Mouse (Mus musculus): Measurements from ENCODE around the gene Tmem72. TPM values are rescaled to one million over a fixed set of nuclear protein-coding genes. Genes with fewer than 3 reads are reported as not detected.

Gene Tmem72
- polyA plus RNA-seq, 1 experiment from 2014 or later: 1.9 TPM

GRCm38 (mm10) chr6:116639663-116640062 lies 77.0 kb downstream of the Tmem72 start:
- H3K9me3 ChIP-seq: no peaks in the 10 kb centered on the region
- no peaks in the 10 kb centered on the region for H3K4me1 ChIP-seq (replicated peaks)
- no peak overlapping the region for H3K4me3 ChIP-seq
- H3K4me2 ChIP-seq: no peak overlapping the region
- no peak for ATAC-seq (ENCODE audit: low FRiP score)
- H3K36me3 ChIP-seq: peaks cover 26% of the 10 kb centered on the region
- no peak overlapping the region for H3K27ac ChIP-seq
- no peak overlapping the region for H3K9ac ChIP-seq
- WGBS: 60% methylated on average over 2 of the region's 2 CpGs
- H3K27me3 ChIP-seq: no peaks in the 10 kb centered on the region

DNA sequence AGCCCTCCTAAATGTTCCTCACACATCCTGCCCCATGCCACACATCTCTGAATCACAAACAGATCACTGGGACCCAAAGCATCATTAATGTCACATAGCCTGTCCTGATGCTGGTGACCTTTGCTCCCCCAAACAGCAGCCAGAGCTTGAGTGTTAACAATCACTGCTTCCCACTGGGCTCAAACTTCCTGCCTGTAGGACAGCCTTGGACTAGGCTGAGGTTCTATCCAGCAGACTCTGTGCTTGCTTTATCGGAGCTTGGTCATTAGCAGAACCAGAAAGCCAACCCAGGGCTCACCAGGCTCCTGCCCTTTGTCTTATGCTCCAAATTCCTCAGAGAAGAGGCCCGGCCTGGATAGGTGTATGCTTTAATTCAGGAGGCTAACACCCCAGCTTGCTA lies 77.8 kb downstream of the Tmem72 start:
- no peak for ATAC-seq (ENCODE audit: low FRiP score)
- H3K9ac ChIP-seq: no peak overlapping the region
- H3K36me3 ChIP-seq: peaks cover 22% of the 10 kb centered on the region; the same call in 1 of the 2 replicates
- H3K4me3 ChIP-seq: no peak overlapping the region
- H3K4me2 ChIP-seq: no peak overlapping the region
- H3K27me3 ChIP-seq: no peaks in the 10 kb centered on the region
- WGBS: 80% methylated on average over 2 of the region's 2 CpGs
- no peak overlapping the region for H3K27ac ChIP-seq
- no peaks in the 10 kb centered on the region for H3K4me1 ChIP-seq (replicated peaks)
- H3K9me3 ChIP-seq: no peaks in the 10 kb centered on the region

DNA sequence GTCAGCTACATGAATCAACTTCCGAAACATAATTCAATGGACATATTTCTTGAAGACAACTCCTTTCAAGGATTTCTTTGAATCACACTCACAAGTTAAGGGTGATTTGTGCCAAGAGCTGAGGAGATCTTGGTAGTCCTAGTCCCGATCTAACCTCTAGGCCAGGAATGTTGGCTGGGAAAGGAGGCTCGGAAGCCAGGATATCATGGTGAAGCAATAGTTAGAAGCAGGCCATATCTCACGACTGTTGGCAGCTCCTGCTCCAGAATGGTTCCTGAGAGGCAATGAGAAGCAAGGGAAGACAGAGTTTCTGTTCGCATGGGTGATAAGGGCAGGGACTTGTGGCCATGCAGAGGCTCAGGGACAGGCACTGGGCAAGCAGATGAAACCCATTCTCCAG lies 79.2 kb downstream of the Tmem72 start:
- H3K4me1 ChIP-seq (replicated peaks): no peaks in the 10 kb centered on the region
- 92% methylated on average over 5 of the region's 5 CpGs for WGBS
- no peak overlapping the region for H3K27ac ChIP-seq
- peaks cover 22% of the 10 kb centered on the region; the same call in 1 of the 2 replicates for H3K36me3 ChIP-seq
- no peak overlapping the region for H3K9ac ChIP-seq
- no peak for ATAC-seq (ENCODE audit: low FRiP score)
- H3K4me3 ChIP-seq: no peak overlapping the region
- H3K9me3 ChIP-seq: no peaks in the 10 kb centered on the region
- H3K4me2 ChIP-seq: no peak overlapping the region
- H3K27me3 ChIP-seq: no peaks in the 10 kb centered on the region

- no peak overlapping the region for H3K9ac ChIP-seq
- 88% methylated on average over 9 of the region's 9 CpGs for WGBS
- H3K36me3 ChIP-seq: peaks cover 22% of the 10 kb centered on the region; the same call in 1 of the 2 replicates
- no peaks in the 10 kb centered on the region for H3K4me1 ChIP-seq (replicated peaks)
- H3K4me3 ChIP-seq: no peak overlapping the region
- no peak for ATAC-seq (ENCODE audit: low FRiP score)
- H3K27ac ChIP-seq: no peak overlapping the region
- H3K4me2 ChIP-seq: no peak overlapping the region
- H3K9me3 ChIP-seq: no peaks in the 10 kb centered on the region
- H3K27me3 ChIP-seq: no peaks in the 10 kb centered on the region
Measured at GRCm38 (mm10) chr6:116636581-116637235, 80.0 kb downstream of the Tmem72 start.

DNA sequence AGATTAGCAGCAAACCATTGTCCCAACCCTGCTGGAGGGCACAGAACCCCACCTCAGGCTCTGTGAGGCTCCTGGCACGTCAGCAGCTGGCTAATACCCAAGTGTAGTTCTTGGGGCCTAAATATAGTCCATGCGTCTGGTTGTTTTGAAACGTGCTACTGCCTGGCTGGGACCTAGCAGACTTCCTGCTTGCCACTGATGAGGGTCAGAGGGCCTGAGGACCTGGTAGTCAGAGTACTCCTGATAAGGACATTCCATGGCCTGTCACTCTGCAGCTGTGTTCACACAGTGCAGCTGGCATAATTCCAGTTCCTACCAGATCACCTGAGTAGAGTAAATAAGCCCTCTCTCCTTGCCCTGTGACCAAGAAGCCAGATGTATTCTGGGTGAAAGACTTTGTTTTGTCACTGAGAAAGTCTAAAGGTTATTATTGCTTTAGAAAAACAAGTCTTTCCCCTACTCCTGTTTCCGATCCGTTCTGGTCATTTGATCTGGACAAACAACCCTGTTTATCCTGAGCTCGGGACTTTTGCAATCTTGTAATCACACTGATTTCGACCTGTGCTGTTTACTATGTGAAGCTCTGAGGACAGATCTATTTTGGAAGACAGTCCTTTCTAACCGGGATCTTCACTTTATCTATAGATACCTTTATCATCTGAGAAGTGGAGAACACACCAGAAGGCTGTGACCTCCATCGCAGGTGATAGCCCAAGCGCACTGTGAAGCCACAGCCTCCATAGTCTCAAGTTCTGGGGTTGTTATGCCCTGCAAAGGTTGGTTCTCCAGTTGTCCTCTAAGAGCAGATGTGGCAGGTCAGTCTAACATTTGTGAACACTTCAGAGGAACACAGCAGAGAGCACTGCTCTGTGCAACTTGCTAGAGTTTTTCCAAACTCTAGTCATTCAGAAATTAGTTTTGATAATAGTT lies 81.2 kb downstream of the Tmem72 start:
- peaks cover 21% of the 10 kb centered on the region; the same call in 1 of the 2 replicates for H3K36me3 ChIP-seq
- H3K9ac ChIP-seq: no peak overlapping the region
- H3K27ac ChIP-seq: no peak overlapping the region
- H3K9me3 ChIP-seq: no peaks in the 10 kb centered on the region
- H3K27me3 ChIP-seq: no peaks in the 10 kb centered on the region
- H3K4me1 ChIP-seq (replicated peaks): no peaks in the 10 kb centered on the region
- H3K4me2 ChIP-seq: no peak overlapping the region
- WGBS: 73% methylated on average over 10 of the region's 10 CpGs
- no peak overlapping the region for H3K4me3 ChIP-seq
- ATAC-seq (ENCODE audit: low FRiP score): no peak

- WGBS: 93% methylated on average over 17 of the region's 17 CpGs
- ATAC-seq (ENCODE audit: low FRiP score): no peak
- no peak overlapping the region for H3K27ac ChIP-seq
- no peaks in the 10 kb centered on the region for H3K9me3 ChIP-seq
- H3K4me1 ChIP-seq (replicated peaks): peaks cover 11% of the 10 kb centered on the region
- no peak overlapping the region for H3K9ac ChIP-seq
- H3K27me3 ChIP-seq: no peaks in the 10 kb centered on the region
- no peak overlapping the region for H3K4me2 ChIP-seq
- peaks cover 19% of the 10 kb centered on the region; the same call in 1 of the 2 replicates for H3K36me3 ChIP-seq
- no peak overlapping the region for H3K4me3 ChIP-seq
Measured at GRCm38 (mm10) chr6:116633741-116634695, 82.7 kb downstream of the Tmem72 start.

- WGBS: 51% methylated on average over 1 of the region's 1 CpGs
- Histone ChIP-seq H3K9me3 (no peaks in the 10 kb centered on the region), H3K9ac (no peak overlapping the region), H3K36me3 (0 out of 2 replicates have a peak, but pooled peaks cover 9% of the 10 kb centered on the region), H3K4me3 (no peak overlapping the region), H3K4me1 (replicated peaks) (peaks cover 16% of the 10 kb centered on the region), H3K27me3 (no peaks in the 10 kb centered on the region), H3K4me2 (no peak overlapping the region), H3K27ac (no peak overlapping the region)
- no peak for ATAC-seq (ENCODE audit: low FRiP score)
Measured at GRCm38 (mm10) chr6:116632129-116632528, 84.6 kb downstream of the Tmem72 start.

- no peaks in the 10 kb centered on the region for H3K9me3 ChIP-seq
- WGBS: 75% methylated on average over 10 of the region's 10 CpGs
- ATAC-seq (ENCODE audit: low FRiP score): no peak
- H3K36me3 ChIP-seq: peaks cover 17% of the 10 kb centered on the region
- no peak overlapping the region for H3K4me2 ChIP-seq
- H3K27me3 ChIP-seq: no peaks in the 10 kb centered on the region
- peak overlapping the region; percentile 97 for H3K27ac ChIP-seq
- peaks cover 32% of the 10 kb centered on the region for H3K4me1 ChIP-seq (replicated peaks)
- no peak overlapping the region for H3K4me3 ChIP-seq
- H3K9ac ChIP-seq: no peak overlapping the region
Measured at GRCm38 (mm10) chr6:116629766-116630165, 86.9 kb downstream of the Tmem72 start.

Small RNA genes within 50 kb of the gene (microRNA-seq; reads per million reads assigned to microRNA genes)
- gene Mir7043: not detected

Other genes with a start within 250 kb of the Tmem72 start
- gene Olfr211, start 227.8 kb downstream of the Tmem72 start, polyA plus RNA-seq (2015; fragmentation: Nextera tagmentation; extraction: Ambion mirVana): not detected in 2 replicates
- not detected in 2 replicates for gene Olfr212, start 210.4 kb downstream of the Tmem72 start, polyA plus RNA-seq (2015; fragmentation: Nextera tagmentation; extraction: Ambion mirVana)
- gene Olfr213, start 178.5 kb downstream of the Tmem72 start, polyA plus RNA-seq (2015; fragmentation: Nextera tagmentation; extraction: Ambion mirVana): not detected in 2 replicates
- 0.39 and 0.44 TPM in 2 replicates for gene Gm5580, start 165.8 kb downstream of the Tmem72 start, polyA plus RNA-seq (2015; fragmentation: Nextera tagmentation; extraction: Ambion mirVana)
- not detected in 2 replicates for gene Olfr214, start 162.7 kb downstream of the Tmem72 start, polyA plus RNA-seq (2015; fragmentation: Nextera tagmentation; extraction: Ambion mirVana)
- not detected in 2 replicates for gene Olfr215, start 132.7 kb downstream of the Tmem72 start, polyA plus RNA-seq (2015; fragmentation: Nextera tagmentation; extraction: Ambion mirVana)
- gene Zfp422, start 87.9 kb downstream of the Tmem72 start, polyA plus RNA-seq (2015; fragmentation: Nextera tagmentation; extraction: Ambion mirVana): 181 and 187 TPM in 2 replicates
- gene Depp1, start 66.3 kb downstream of the Tmem72 start, polyA plus RNA-seq (2015; fragmentation: Nextera tagmentation; extraction: Ambion mirVana): 8.0 and 9.2 TPM in 2 replicates
- 23.0 and 33.3 TPM in 2 replicates for gene Rassf4, start 43.0 kb downstream of the Tmem72 start, polyA plus RNA-seq (2015; fragmentation: Nextera tagmentation; extraction: Ambion mirVana)

All from hindbrain, embryonic 13.5 days (tissue).